Comparison of ENCODE assay signal across 8 mouse cellular contexts in genomic region chr17:25274571-25275346, GRCm38 (mm10). TPM values are rescaled to one million over a fixed set of nuclear protein-coding genes. Genes with fewer than 3 reads are reported as not detected.
A peak's percentile ranks its signal among the peaks of the same experiment; 100 is the strongest.
DNase-seq lines count a peak whose midpoint lies in the region; ATAC-seq and TF ChIP-seq lines count a peak whose summit lies in the region.

TSS of gene Ube2i (minus strand) at chr17:25274622.

- H3K79me2 ChIP-seq in MEL (ENCODE audit: control insufficient read depth, insufficient read depth, low read length, poor library complexity), result peaks cover 38% of the 10 kb centered on the region

- H3K27me3 ChIP-seq in MEL (ENCODE audit: control insufficient read depth in 1 of 2, insufficient read depth in 2 of 2, low read length in 2 of 2), result no peaks in the 10 kb centered on the region
- H3K27me3 ChIP-seq in forebrain, embryonic 15.5 days, result no peaks in the 10 kb centered on the region
- peaks cover 4% of the 10 kb centered on the region; the same call in 1 of the 2 replicates for H3K27me3 ChIP-seq in hindbrain, embryonic 13.5 days
- peaks cover 16% of the 10 kb centered on the region for H3K27me3 ChIP-seq in liver, embryonic 15.5 days

- no peaks in the 10 kb centered on the region for H3K9me3 ChIP-seq in MEL (replicated peaks; ENCODE audit: insufficient read depth, low read length)
- H3K9me3 ChIP-seq in forebrain, embryonic 15.5 days, result no peaks in the 10 kb centered on the region
- H3K9me3 ChIP-seq in hindbrain, embryonic 13.5 days, result no peaks in the 10 kb centered on the region
- H3K9me3 ChIP-seq in liver, embryonic 15.5 days (replicated peaks), result no peaks in the 10 kb centered on the region

- TF ChIP-seq CTCF in MEL (IDR thresholded peaks at IDR 0.05 in 2 of 3, conservative IDR thresholded peaks at IDR 0.05 in 1 of 3; ENCODE audit: control insufficient read depth in 1 of 3, insufficient read depth in 1 of 3, low read depth in 2 of 3, low read length in 3 of 3, poor library complexity in 1 of 3, severe bottlenecking in 1 of 3), result no peak

- no peak for ATAC-seq in frontal cortex, adult (ENCODE audit: low TSS enrichment)
- no peak for ATAC-seq in forebrain, embryonic 15.5 days (replicated peaks)
- no peak for ATAC-seq in hindbrain, embryonic 13.5 days (ENCODE audit: low FRiP score)
- no peak for ATAC-seq in liver, embryonic 15.5 days (ENCODE audit: insufficient read depth)

- peak within 1 kb of the TSS; percentile 95 for H3K9ac ChIP-seq in MEL (ENCODE audit: control insufficient read depth, low read depth, low read length, poor library complexity, severe bottlenecking)
- peak within 1 kb of the TSS; percentile 88 for H3K9ac ChIP-seq in forebrain, embryonic 15.5 days (replicated peaks)
- peak within 1 kb of the TSS; percentile 100 for H3K9ac ChIP-seq in hindbrain, embryonic 13.5 days
- H3K9ac ChIP-seq in liver, embryonic 15.5 days, result peak within 1 kb of the TSS; percentile 99

- peak within 1 kb of the TSS; percentile 39 for H3K4me2 ChIP-seq in forebrain, embryonic 15.5 days (replicated peaks)
- H3K4me2 ChIP-seq in hindbrain, embryonic 13.5 days, result peak within 1 kb of the TSS; percentile 99
- peak within 1 kb of the TSS; percentile 85 for H3K4me2 ChIP-seq in liver, embryonic 15.5 days

- TF ChIP-seq POLR2A in MEL (IDR thresholded peaks at IDR 0.05; ENCODE audit: control insufficient read depth in 1 of 2, insufficient read depth in 1 of 2, low read depth in 1 of 2, low read length in 2 of 2, poor library complexity in 1 of 2), result peak; percentile 15 to 66; a peak in 2 of 4 replicates

- no peak for TF ChIP-seq EP300 in MEL (IDR thresholded peaks at IDR 0.05; ENCODE audit: low read depth in 1 of 2, low read length in 2 of 2)

- H3K27ac ChIP-seq in MEL (ENCODE audit: control insufficient read depth, low read depth, low read length), result peak within 1 kb of the TSS; percentile 96
- peak within 1 kb of the TSS; percentile 98 for H3K27ac ChIP-seq in forebrain, embryonic 15.5 days (replicated peaks)
- peak within 1 kb of the TSS; percentile 99 for H3K27ac ChIP-seq in hindbrain, embryonic 13.5 days
- H3K27ac ChIP-seq in liver, embryonic 15.5 days (replicated peaks), result peak within 1 kb of the TSS; percentile 97

- H3K36me3 ChIP-seq in MEL (ENCODE audit: control insufficient read depth in 1 of 2, insufficient read depth in 2 of 2, low read length in 2 of 2), result peaks cover 9 to 18% of the 10 kb centered on the region in 2 experiments
- 0 out of 2 replicates have a peak, but pooled peaks cover 5% of the 10 kb centered on the region for H3K36me3 ChIP-seq in forebrain, embryonic 15.5 days
- no peaks in the 10 kb centered on the region for H3K36me3 ChIP-seq in hindbrain, embryonic 13.5 days
- H3K36me3 ChIP-seq in liver, embryonic 15.5 days (replicated peaks), result peaks cover 19% of the 10 kb centered on the region

- DNase-seq in frontal cortex, adult 2 months (ENCODE audit: extremely low spot score in 1 of 2, low spot score in 1 of 2), result no peak
- DNase-seq in MEL (ENCODE audit: low read depth, low spot score), result peak; percentile 54
- DNase-seq in embryo, embryonic 10.5 days (ENCODE audit: low spot score), result no peak
- no peak for DNase-seq in spleen, adult 18-20 months

- peaks cover 9 to 34% of the 10 kb centered on the region in 2 experiments for H3K4me1 ChIP-seq in MEL (ENCODE audit: control insufficient read depth in 1 of 2, insufficient read depth in 2 of 2, low read length in 2 of 2)
- peaks cover 30% of the 10 kb centered on the region for H3K4me1 ChIP-seq in forebrain, embryonic 15.5 days
- peaks cover 37% of the 10 kb centered on the region for H3K4me1 ChIP-seq in hindbrain, embryonic 13.5 days (replicated peaks)
- H3K4me1 ChIP-seq in liver, embryonic 15.5 days (replicated peaks), result peaks cover 41% of the 10 kb centered on the region

- H3K4me3 ChIP-seq in MEL (ENCODE audit: control insufficient read depth in 1 of 2, insufficient read depth in 1 of 2, low read depth in 2 of 2, low read length in 2 of 2), result peak within 1 kb of the TSS; percentile 81 to 91
- H3K4me3 ChIP-seq in forebrain, embryonic 15.5 days, result peak within 1 kb of the TSS; percentile 69
- peak within 1 kb of the TSS; percentile 99 for H3K4me3 ChIP-seq in hindbrain, embryonic 13.5 days
- peak within 1 kb of the TSS; percentile 98 for H3K4me3 ChIP-seq in liver, embryonic 15.5 days (replicated peaks)

- 83% methylated on average over 9 of the region's 9 CpGs for WGBS in forebrain, embryonic 15.5 days
- WGBS in hindbrain, embryonic 13.5 days, result 91% methylated on average over 9 of the region's 9 CpGs
- WGBS in liver, embryonic 15.5 days (ENCODE audit: insufficient replicate concordance), result 65% methylated on average over 9 of the region's 9 CpGs

- no peak for TF ChIP-seq RAD21 in MEL (IDR thresholded peaks at IDR 0.05; ENCODE audit: low read depth, low read length)

TF ChIP-seq in MEL, 35 proteins besides CTCF, POLR2A, EP300 and RAD21:
- TF ChIP-seq E2F4 (IDR thresholded peaks at IDR 0.05; ENCODE audit: borderline replicate concordance, low read depth, low read length), result no peak
- TF ChIP-seq POLR2AphosphoS5 (IDR thresholded peaks at IDR 0.05; ENCODE audit: borderline replicate concordance, low read depth, low read length), result no peak
- TF ChIP-seq TAL1 (IDR thresholded peaks at IDR 0.05; ENCODE audit: low read length), result no peak
- TF ChIP-seq NELFE (IDR thresholded peaks at IDR 0.05; ENCODE audit: low read depth, low read length), result peak; percentile 35; the same call in 1 of the 2 replicates
- TF ChIP-seq TBP (IDR thresholded peaks at IDR 0.05; ENCODE audit: low read depth, low read length), result peak; percentile 72
- TF ChIP-seq ZMIZ1 (IDR thresholded peaks at IDR 0.05; ENCODE audit: low read depth, low read length), result peak; percentile 94

RNA-seq across cellular contexts. Expression of gene Ube2i, which starts in this region (rescaled TPM):
- 265 and 295 TPM in 2 replicates for polyA plus RNA-seq in frontal cortex, adult 2 months (2012; rRNA removed)
- 457 and 464 TPM in 2 replicates for total RNA-seq in MEL (2012; rRNA removed)
- 100 to 1,000 TPM in 1 of 2 experiments, not detected in 1; 564 TPM for polyA plus RNA-seq in MEL (2012; ENCODE audit: insufficient read depth in 1 of 2, insufficient read length in 2 of 2, low read depth in 1 of 2, low replicate concordance in 2 of 2, missing spikeins in 1 of 2)
- 680 and 683 TPM in 2 replicates for polyA plus RNA-seq in forebrain, embryonic 15.5 days (2015; fragmentation: Nextera tagmentation; extraction: Ambion mirVana)
- polyA plus RNA-seq in hindbrain, embryonic 13.5 days (2015; fragmentation: Nextera tagmentation; extraction: Ambion mirVana), result 566 and 573 TPM in 2 replicates
- polyA plus RNA-seq in liver, embryonic 15.5 days (2015; fragmentation: Nextera tagmentation; extraction: Ambion mirVana), result 214 and 242 TPM in 2 replicates

Comparison
In these comparisons a context has a peak if more than half of its experiments do, and no peak if none do; other contexts are left out.
1. H3K4me2 ChIP-seq: peak in every context shown above with its lines; median percentile 99 in hindbrain, embryonic 13.5 days; 85 in liver, embryonic 15.5 days; 39 in forebrain, embryonic 15.5 days.